In genomic region chr1:55236890-55237642, GRCm38 (mm10) we compare ENCODE assay signal across 8 mouse cellular contexts. TPM values are rescaled to one million over a fixed set of nuclear protein-coding genes. Genes with fewer than 3 reads are reported as not detected.
DNase-seq lines count a peak whose midpoint lies in the region; ATAC-seq and TF ChIP-seq lines count a peak whose summit lies in the region.

Mars2 (plus strand) TSS chr1:55237177.

- peak; percentile 98 for DNase-seq in ZHBTc4 (ENCODE audit: low read depth, low spot score)
- peak; percentile 98 for DNase-seq in gastrocnemius, adult 2 months
- peak; percentile 99 for DNase-seq in hindbrain, postnatal 0 days (ENCODE audit: low spot score)
- peak; percentile 87 to 94 for DNase-seq in left cerebral cortex, adult 9 months (ENCODE audit: low spot score in 2 of 2)
- peak; percentile 98 for DNase-seq in right cerebral cortex, postnatal 14 days
- peak; percentile 86 to 94 for DNase-seq in urinary bladder, postnatal 36 days (ENCODE audit: low spot score in 2 of 2)

- H3K4me3 ChIP-seq in gastrocnemius, adult 2 months, result peak within 1 kb of the TSS; percentile 80
- peak within 1 kb of the TSS; percentile 70 for H3K4me3 ChIP-seq in hindbrain, postnatal 0 days (ENCODE audit: low read length)

- H3K9ac ChIP-seq in hindbrain, postnatal 0 days (replicated peaks; ENCODE audit: low read length), result peak within 1 kb of the TSS; percentile 60

- TF ChIP-seq CTCF in gastrocnemius, adult 2 months (IDR thresholded peaks at IDR 0.05), result peak; percentile 46
- peak; percentile 26 for TF ChIP-seq CTCF in hindbrain, postnatal 0 days (IDR thresholded peaks at IDR 0.05; ENCODE audit: low read depth)

- H3K9me3 ChIP-seq in hindbrain, postnatal 0 days (ENCODE audit: low read length), result no peaks in the 10 kb centered on the region

- H3K4me2 ChIP-seq in hindbrain, postnatal 0 days (ENCODE audit: low read depth, low read length), result peak within 1 kb of the TSS; percentile 93

- peak; percentile 91 for ATAC-seq in common myeloid progenitor, adult 5-6 weeks (replicated peaks; ENCODE audit: low read depth, poor library complexity, severe bottlenecking)
- peak; percentile 99 for ATAC-seq in hindbrain, postnatal 0 days
- ATAC-seq in megakaryocyte progenitor cell, adult 5-6 weeks (replicated peaks; ENCODE audit: poor library complexity), result peak; percentile 92

- no peaks in the 10 kb centered on the region for H3K27me3 ChIP-seq in hindbrain, postnatal 0 days (ENCODE audit: insufficient read depth, low read length)

- under 1% methylated on average over 82 of the region's 82 CpGs for WGBS in hindbrain, postnatal 0 days

- H3K27ac ChIP-seq in gastrocnemius, adult 2 months, result peak within 1 kb of the TSS; percentile 91
- peak within 1 kb of the TSS; percentile 88 for H3K27ac ChIP-seq in hindbrain, postnatal 0 days

- H3K36me3 ChIP-seq in hindbrain, postnatal 0 days (ENCODE audit: insufficient read depth, low read length), result no peaks in the 10 kb centered on the region

- intact Hi-C loops in gastrocnemius, adult 2 months (cut with DNase I), result loop anchor here (5.0 to 10.0 kb wide), 4 partner anchors 105 to 682 kb away; partner anchors contain the start of genes Boll, Mob4 and Pgap1

- peaks cover 31% of the 10 kb centered on the region for H3K4me1 ChIP-seq in hindbrain, postnatal 0 days (ENCODE audit: insufficient read depth, low read length)

RNA-seq across cellular contexts. Expression of gene Mars2, which starts in this region (rescaled TPM):
- 10.1 and 10.9 TPM in 2 replicates for total RNA-seq in common myeloid progenitor, adult 5-6 weeks (2017)
- total RNA-seq in gastrocnemius, adult 2 months (2021), result 1 to 10 TPM; 2.8 to 3.6 TPM
- total RNA-seq in hindbrain, postnatal 0 days (2014; rRNA removed), result 9.3 and 10.6 TPM in 2 replicates
- polyA plus RNA-seq in hindbrain, postnatal 0 days (2015; fragmentation: Nextera tagmentation; extraction: Ambion mirVana), result 2.4 and 2.6 TPM in 2 replicates
- 6.8 and 8.2 TPM in 2 replicates for total RNA-seq in megakaryocyte progenitor cell, adult 5-6 weeks (2015)
- total RNA-seq in megakaryocyte progenitor cell, adult 5-6 weeks (2017), result 8.5 and 10.4 TPM in 2 replicates

Comparison
In these comparisons a context has a peak if more than half of its experiments do, and no peak if none do; other contexts are left out.
1. Peak in every context shown above with its lines: DNase-seq, ATAC-seq, H3K4me3 ChIP-seq and H3K27ac ChIP-seq.